In genomic region chr16:18785485-18785884, GRCm38 (mm10) we compare ENCODE assay signal across 30 mouse cellular contexts. TPM values are rescaled to one million over a fixed set of nuclear protein-coding genes. Genes with fewer than 3 reads are reported as not detected.
DNase-seq lines count a peak whose midpoint lies in the region; ATAC-seq and TF ChIP-seq lines count a peak whose summit lies in the region.
"Had no signal": no experiment of that assay in that cellular context is flagged by ENCODE, and none has a peak within 500 bp of the region (broad histone marks: within the 10 kb centered on the region; RNA-seq: fewer than 3 reads in every experiment).

No protein-coding gene starts in this region.

- no peak overlapping the region for H3K27ac ChIP-seq in stomach, embryonic 14.5 days (ENCODE audit: low read length)
- H3K27ac ChIP-seq in stomach, postnatal 0 days (replicated peaks): no peak overlapping the region
- no peak overlapping the region for H3K27ac ChIP-seq in liver, embryonic 16.5 days (ENCODE audit: low read length)
- H3K27ac ChIP-seq in intestine, embryonic 15.5 days: no peak overlapping the region
- H3K27ac ChIP-seq: embryonic facial prominence, embryonic 12.5 days; forebrain, embryonic 15.5 days; heart, embryonic 13.5 days; kidney, postnatal 0 days; limb, embryonic 10.5 days; midbrain, embryonic 12.5 days had no signal

- TF ChIP-seq CTCF in stomach, postnatal 0 days (IDR thresholded peaks at IDR 0.05; ENCODE audit: low read depth): no peak

- H3K4me3 ChIP-seq in stomach, embryonic 14.5 days (ENCODE audit: low read depth, low read length): no peak overlapping the region
- no peak overlapping the region for H3K4me3 ChIP-seq in stomach, postnatal 0 days (ENCODE audit: low read depth, low read length)
- H3K4me3 ChIP-seq in erythroblast, embryonic 14.5 days (replicated peaks): peak overlapping the region; percentile 5
- no peak overlapping the region for H3K4me3 ChIP-seq in liver, embryonic 16.5 days (ENCODE audit: low read depth, low read length)
- H3K4me3 ChIP-seq in intestine, embryonic 15.5 days (replicated peaks): no peak overlapping the region
- H3K4me3 ChIP-seq: embryonic facial prominence, embryonic 12.5 days; forebrain, embryonic 15.5 days; heart, embryonic 13.5 days; limb, embryonic 10.5 days; midbrain, embryonic 12.5 days had no signal

- ATAC-seq in stomach, embryonic 14.5 days (ENCODE audit: insufficient number of reproducible peaks, insufficient read depth, low FRiP score, low read depth): 0 out of 2 replicates have a peak, but pooled peaks have one; percentile 6
- ATAC-seq in stomach, postnatal 0 days (ENCODE audit: low FRiP score, low TSS enrichment): no peak
- peak; percentile 91 for ATAC-seq in liver, embryonic 16.5 days (ENCODE audit: low read depth)
- ATAC-seq in intestine, embryonic 15.5 days: no peak
- ATAC-seq: forebrain, embryonic 15.5 days; lung, postnatal 0 days had no signal

- no peak overlapping the region for H3K9ac ChIP-seq in stomach, embryonic 14.5 days (replicated peaks; ENCODE audit: low read depth, low read length)
- H3K9ac ChIP-seq in stomach, postnatal 0 days (ENCODE audit: low read length): no peak overlapping the region
- H3K9ac ChIP-seq in liver, embryonic 16.5 days (ENCODE audit: low read depth, low read length): no peak overlapping the region
- H3K9ac ChIP-seq in intestine, embryonic 15.5 days: no peak overlapping the region
- H3K9ac ChIP-seq: embryonic facial prominence, embryonic 12.5 days; forebrain, embryonic 15.5 days; heart, embryonic 13.5 days; midbrain, embryonic 12.5 days had no signal

- no peaks in the 10 kb centered on the region for H3K4me1 ChIP-seq in stomach, embryonic 14.5 days (ENCODE audit: control insufficient read depth, insufficient read depth, low read length)
- no peaks in the 10 kb centered on the region for H3K4me1 ChIP-seq in stomach, postnatal 0 days (replicated peaks; ENCODE audit: control insufficient read depth, insufficient read depth)
- peaks cover 31% of the 10 kb centered on the region for H3K4me1 ChIP-seq in erythroblast, embryonic 14.5 days (ENCODE audit: control insufficient read depth)
- H3K4me1 ChIP-seq in liver, embryonic 16.5 days (ENCODE audit: control insufficient read depth, low read depth, low read length): peaks cover 13% of the 10 kb centered on the region
- no peaks in the 10 kb centered on the region for H3K4me1 ChIP-seq in intestine, embryonic 15.5 days (replicated peaks)
- H3K4me1 ChIP-seq: embryonic facial prominence, embryonic 12.5 days; forebrain, embryonic 15.5 days; heart, embryonic 13.5 days; limb, embryonic 10.5 days; midbrain, embryonic 12.5 days had no signal

- H3K9me3 ChIP-seq in stomach, embryonic 14.5 days (ENCODE audit: control insufficient read depth, low read depth, low read length): no peaks in the 10 kb centered on the region
- H3K9me3 ChIP-seq in stomach, postnatal 0 days (ENCODE audit: control insufficient read depth, low read length): no peaks in the 10 kb centered on the region
- H3K9me3 ChIP-seq in erythroblast, embryonic 14.5 days (ENCODE audit: control insufficient read depth, low read length): no peaks in the 10 kb centered on the region
- H3K9me3 ChIP-seq in liver, embryonic 16.5 days (replicated peaks; ENCODE audit: control insufficient read depth, low read length): no peaks in the 10 kb centered on the region
- no peaks in the 10 kb centered on the region for H3K9me3 ChIP-seq in intestine, embryonic 15.5 days
- H3K9me3 ChIP-seq: embryonic facial prominence, embryonic 12.5 days; forebrain, embryonic 15.5 days; G1E; heart, embryonic 13.5 days; limb, embryonic 10.5 days; midbrain, embryonic 12.5 days had no signal

- WGBS in stomach, embryonic 14.5 days: 98% methylated on average over 1 of the region's 1 CpGs
- WGBS in stomach, postnatal 0 days: 78% methylated on average over 1 of the region's 1 CpGs
- 35% methylated on average over 1 of the region's 1 CpGs for WGBS in liver, embryonic 16.5 days (ENCODE audit: insufficient replicate concordance)
- 88% methylated on average over 1 of the region's 1 CpGs for WGBS in intestine, embryonic 15.5 days

- H3K27me3 ChIP-seq in stomach, embryonic 14.5 days (ENCODE audit: control insufficient read depth, insufficient read depth, low read length): no peaks in the 10 kb centered on the region
- H3K27me3 ChIP-seq in stomach, postnatal 0 days (ENCODE audit: control insufficient read depth, insufficient read depth, low read length): no peaks in the 10 kb centered on the region
- no peaks in the 10 kb centered on the region for H3K27me3 ChIP-seq in erythroblast, embryonic 14.5 days (ENCODE audit: control insufficient read depth)
- H3K27me3 ChIP-seq in liver, embryonic 16.5 days (ENCODE audit: control insufficient read depth, insufficient read depth, low read depth, low read length): no peaks in the 10 kb centered on the region
- H3K27me3 ChIP-seq in intestine, embryonic 15.5 days (replicated peaks): no peaks in the 10 kb centered on the region
- H3K27me3 ChIP-seq: CH12.LX; embryonic facial prominence, embryonic 12.5 days; forebrain, embryonic 15.5 days; heart, embryonic 13.5 days; midbrain, embryonic 12.5 days had no signal

- DNase-seq in stomach, postnatal 0 days (ENCODE audit: low spot score): no peak
- DNase-seq in gastrocnemius, postnatal 10 days: no peak
- no peak for DNase-seq in layer of hippocampus, postnatal 25 days (ENCODE audit: extremely low spot score in 1 of 2, low spot score in 1 of 2)
- DNase-seq: adrenal gland, postnatal 10 days; B cell, adult 2 months; cerebellum, postnatal 10 days; gastrocnemius, postnatal 14 days; heart, adult 18-20 months; heart, postnatal 14 days; kidney, adult 2 months; thymus, postnatal 36 days had no signal

- H3K36me3 ChIP-seq in stomach, embryonic 14.5 days (ENCODE audit: control insufficient read depth, insufficient read depth, low read length): peaks cover 31% of the 10 kb centered on the region
- H3K36me3 ChIP-seq in stomach, postnatal 0 days (ENCODE audit: control insufficient read depth, insufficient read depth, low read length): no peaks in the 10 kb centered on the region
- peaks cover 97% of the 10 kb centered on the region for H3K36me3 ChIP-seq in erythroblast, embryonic 14.5 days (ENCODE audit: control insufficient read depth)
- H3K36me3 ChIP-seq in liver, embryonic 16.5 days (ENCODE audit: control insufficient read depth, insufficient read depth): peaks cover 46% of the 10 kb centered on the region
- H3K36me3 ChIP-seq in intestine, embryonic 15.5 days: peaks cover 15% of the 10 kb centered on the region

- TF ChIP-seq EP300 in stomach, postnatal 0 days (optimal IDR thresholded peaks at IDR 0.05): no peak

- H3K4me2 ChIP-seq in stomach, embryonic 14.5 days (replicated peaks; ENCODE audit: low read depth, low read length): no peak overlapping the region
- H3K4me2 ChIP-seq in stomach, postnatal 0 days (replicated peaks; ENCODE audit: low read depth): no peak overlapping the region
- 0 out of 2 replicates have a peak overlapping the region, but pooled peaks have one; percentile 12 for H3K4me2 ChIP-seq in liver, embryonic 16.5 days (ENCODE audit: low read depth, low read length)
- H3K4me2 ChIP-seq in intestine, embryonic 15.5 days (replicated peaks): no peak overlapping the region
- H3K4me2 ChIP-seq: embryonic facial prominence, embryonic 12.5 days; forebrain, embryonic 15.5 days; heart, embryonic 13.5 days; midbrain, embryonic 12.5 days had no signal

RNA-seq across cellular contexts. Expression of gene Cldn5, which starts 8.8 kb away (rescaled TPM):
- 15.5 and 17.9 TPM in 2 replicates for polyA plus RNA-seq in stomach, embryonic 14.5 days (2014; fragmentation: Nextera tagmentation; extraction: Ambion mirVana)
- 19.7 and 23.6 TPM in 2 replicates for polyA plus RNA-seq in stomach, postnatal 0 days (2015; fragmentation: Nextera tagmentation; extraction: Ambion mirVana)
- polyA plus RNA-seq in erythroblast, embryonic 14.5 days (2012): 0.09 and 0.19 TPM in 2 replicates
- polyA plus RNA-seq in liver, embryonic 16.5 days (2015; fragmentation: Nextera tagmentation; extraction: Ambion mirVana): 8.4 and 9.8 TPM in 2 replicates
- total RNA-seq in gastrocnemius, postnatal 10 days (2021): 10 to 100 TPM; 42.8 to 43.1 TPM
- total RNA-seq in layer of hippocampus, postnatal 25 days (2021): 10 to 100 TPM; 53.6 to 57.3 TPM
- 26.2 and 28.7 TPM in 2 replicates for polyA plus RNA-seq in intestine, embryonic 15.5 days (2015; fragmentation: Nextera tagmentation; extraction: Ambion mirVana)
- total RNA-seq: CH12.LX; G1E; monocyte, adult 5-6 weeks; neutrophil, adult 5-6 weeks had no signal

RNA-seq across cellular contexts. Expression of gene Ufd1, which starts 26.1 kb away (rescaled TPM):
- 85.4 and 85.7 TPM in 2 replicates for polyA plus RNA-seq in stomach, embryonic 14.5 days (2014; fragmentation: Nextera tagmentation; extraction: Ambion mirVana)
- 67.2 and 70.5 TPM in 2 replicates for polyA plus RNA-seq in stomach, postnatal 0 days (2015; fragmentation: Nextera tagmentation; extraction: Ambion mirVana)
- 2.0 and 2.8 TPM in 2 replicates for polyA plus RNA-seq in erythroblast, embryonic 14.5 days (2012)
- 37.0 and 38.2 TPM in 2 replicates for polyA plus RNA-seq in liver, embryonic 16.5 days (2015; fragmentation: Nextera tagmentation; extraction: Ambion mirVana)
- total RNA-seq in gastrocnemius, postnatal 10 days (2021): 10 to 100 TPM; 49.2 to 52.9 TPM
- total RNA-seq in layer of hippocampus, postnatal 25 days (2021): 100 to 1,000 TPM; 101 to 103 TPM
- polyA plus RNA-seq in intestine, embryonic 15.5 days (2015; fragmentation: Nextera tagmentation; extraction: Ambion mirVana): 69.1 and 74.8 TPM in 2 replicates

RNA-seq across cellular contexts. Expression of gene Cdc45, which starts 26.3 kb away (rescaled TPM):
- polyA plus RNA-seq in stomach, embryonic 14.5 days (2014; fragmentation: Nextera tagmentation; extraction: Ambion mirVana): 43.1 and 43.8 TPM in 2 replicates
- 8.8 and 10.1 TPM in 2 replicates for polyA plus RNA-seq in stomach, postnatal 0 days (2015; fragmentation: Nextera tagmentation; extraction: Ambion mirVana)
- 4.8 and 5.3 TPM in 2 replicates for polyA plus RNA-seq in erythroblast, embryonic 14.5 days (2012)
- polyA plus RNA-seq in liver, embryonic 16.5 days (2015; fragmentation: Nextera tagmentation; extraction: Ambion mirVana): 33.6 and 38.5 TPM in 2 replicates
- total RNA-seq in gastrocnemius, postnatal 10 days (2021): 1 to 10 TPM; 4.2 to 5.5 TPM
- total RNA-seq in layer of hippocampus, postnatal 25 days (2021): 1 to 10 TPM; 1.7 to 1.9 TPM
- 37.2 and 39.3 TPM in 2 replicates for polyA plus RNA-seq in intestine, embryonic 15.5 days (2015; fragmentation: Nextera tagmentation; extraction: Ambion mirVana)

RNA-seq across cellular contexts. Expression of gene 2510002D24Rik, which starts 50.9 kb away (rescaled TPM):
- 37.4 and 47.6 TPM in 2 replicates for polyA plus RNA-seq in stomach, embryonic 14.5 days (2014; fragmentation: Nextera tagmentation; extraction: Ambion mirVana)
- 34.1 and 37.5 TPM in 2 replicates for polyA plus RNA-seq in stomach, postnatal 0 days (2015; fragmentation: Nextera tagmentation; extraction: Ambion mirVana)
- 4.2 and 4.5 TPM in 2 replicates for polyA plus RNA-seq in erythroblast, embryonic 14.5 days (2012)
- polyA plus RNA-seq in liver, embryonic 16.5 days (2015; fragmentation: Nextera tagmentation; extraction: Ambion mirVana): 16.4 and 18.1 TPM in 2 replicates
- 10 to 100 TPM; 18.3 to 19.6 TPM for total RNA-seq in gastrocnemius, postnatal 10 days (2021)
- total RNA-seq in layer of hippocampus, postnatal 25 days (2021): 10 to 100 TPM; 23.8 to 28.2 TPM
- polyA plus RNA-seq in intestine, embryonic 15.5 days (2015; fragmentation: Nextera tagmentation; extraction: Ambion mirVana): 38.6 and 53.7 TPM in 2 replicates

RNA-seq across cellular contexts. Expression of gene Gm28539, which starts 50.9 kb away (rescaled TPM):
- polyA plus RNA-seq in stomach, embryonic 14.5 days (2014; fragmentation: Nextera tagmentation; extraction: Ambion mirVana): not detected in 2 replicates
- polyA plus RNA-seq in stomach, postnatal 0 days (2015; fragmentation: Nextera tagmentation; extraction: Ambion mirVana): not detected in 2 replicates
- not detected in 2 replicates for polyA plus RNA-seq in erythroblast, embryonic 14.5 days (2012)
- polyA plus RNA-seq in liver, embryonic 16.5 days (2015; fragmentation: Nextera tagmentation; extraction: Ambion mirVana): not detected in 2 replicates
- total RNA-seq in gastrocnemius, postnatal 10 days (2021): 1 to 10 TPM; 4.8 to 5.5 TPM
- 1 to 10 TPM; 7.7 to 9.8 TPM for total RNA-seq in layer of hippocampus, postnatal 25 days (2021)
- polyA plus RNA-seq in intestine, embryonic 15.5 days (2015; fragmentation: Nextera tagmentation; extraction: Ambion mirVana): not detected in 2 replicates
- total RNA-seq: G1E; heart, postnatal 14 days; liver, adult 2 months; monocyte, adult 5-6 weeks had no signal
- polyA plus RNA-seq: cortical plate, adult 2 months; embryonic facial prominence, embryonic 12.5 days; forebrain, embryonic 15.5 days; G1E; heart, embryonic 13.5 days; hindbrain, embryonic 11.5 days; kidney, adult 2 months; kidney, postnatal 0 days; limb, embryonic 10.5 days; lung, postnatal 0 days; midbrain, embryonic 12.5 days; small intestine, adult 2 months had no signal

Comparison
In these comparisons a context has a peak if more than half of its experiments do, and no peak if none do; other contexts are left out.
1. ATAC-seq: peak in stomach, embryonic 14.5 days (single experiment) and liver, embryonic 16.5 days (single experiment); none in stomach, postnatal 0 days (single experiment) and intestine, embryonic 15.5 days (single experiment).
2. RNA of gene Ufd1, which starts 26.1 kb away (polyA plus RNA-seq): 85.4 to 85.7 TPM in stomach, embryonic 14.5 days, 69.1 to 74.8 TPM in intestine, embryonic 15.5 days, 67.2 to 70.5 TPM in stomach, postnatal 0 days and 37.0 to 38.2 TPM in liver, embryonic 16.5 days; 2.0 to 2.8 TPM in erythroblast, embryonic 14.5 days; every median in the first group is over 10 times any median in the second.